Mouse (Mus musculus) c-Kit-positive CD71-negative TER-119-negative erythroid progenitor cells, embryonic 14.5 days (primary cell): ENCODE results near the gene Tjp3.

Source experiments
- DNase-seq: peaks from one replicate; pipeline ENCODE4 v3.0.0-alpha.2; 2013; ENCODE audit warnings: low read depth

The Tjp3 gene

DNA sequence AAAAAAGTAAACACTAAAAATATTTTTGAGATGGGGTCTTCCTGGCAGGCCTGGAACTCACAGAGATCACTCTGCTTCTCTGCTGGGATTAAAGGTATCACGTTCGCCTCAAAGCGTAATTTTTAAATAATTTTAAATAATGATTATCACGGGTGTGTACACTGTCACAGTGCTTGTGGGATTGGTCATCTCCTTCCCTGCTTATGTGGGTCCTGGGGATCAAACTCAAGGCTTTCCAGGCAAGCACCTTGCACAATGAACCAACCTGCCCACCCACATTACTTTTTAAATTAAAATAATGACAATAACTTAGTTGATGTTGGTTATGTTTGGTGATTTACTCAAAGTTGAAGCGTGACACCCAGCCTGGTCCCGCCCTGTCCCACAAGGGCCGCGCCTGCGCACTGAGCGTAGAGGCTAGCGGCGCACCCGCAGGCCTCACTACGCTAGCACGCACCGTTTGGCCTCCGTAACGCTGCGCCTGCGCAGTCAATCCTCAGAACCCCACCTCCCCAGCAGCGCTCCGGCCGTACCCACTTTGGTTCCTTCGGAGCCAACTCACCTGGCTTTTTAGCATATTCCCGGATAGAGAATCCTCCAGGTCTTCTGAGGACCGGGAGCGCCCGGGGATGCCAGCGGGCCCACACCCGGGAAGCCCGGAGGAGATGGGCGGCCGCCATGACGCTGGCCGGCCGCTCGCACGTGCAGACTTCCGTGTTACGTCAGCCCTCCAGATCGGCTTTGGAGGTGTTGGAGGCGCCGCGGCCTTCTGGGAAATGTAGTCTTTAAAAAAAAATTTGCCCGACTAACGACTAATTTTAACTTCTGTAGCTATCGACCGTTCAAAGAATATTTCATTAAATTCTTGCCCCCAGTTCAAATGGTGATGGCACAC, 24.9 kb downstream of the Tjp3 start, which contains the start of the genes Mrpl54 and Apba3:
Mrpl54 (minus strand) TSS at position 724 of the 895 bp plus-strand sequence.
Apba3 (plus strand) TSS at position 750 of the 895 bp plus-strand sequence.
- peak; percentile 95 for DNase-seq

DNA sequence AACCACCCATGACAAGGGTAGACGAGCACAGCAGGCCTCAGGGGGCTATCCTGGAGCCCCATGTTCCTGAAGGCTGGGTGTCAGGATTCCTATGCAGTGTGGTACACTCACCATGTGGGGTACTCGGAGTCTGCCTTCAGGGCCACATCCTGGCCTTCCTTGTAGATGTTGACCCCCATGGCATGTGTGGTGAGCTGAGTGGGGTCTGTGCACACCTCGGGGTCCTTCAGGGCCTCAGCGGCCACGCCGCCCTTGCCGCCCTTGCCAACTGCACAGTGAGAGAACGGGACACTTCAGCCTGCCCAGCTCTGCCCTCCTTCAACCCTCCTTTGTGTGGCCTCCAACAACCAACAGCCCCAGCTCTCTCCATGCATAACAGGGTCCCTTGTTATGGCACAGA, 25.8 kb downstream of the Tjp3 start:
- no peak for DNase-seq

DNA sequence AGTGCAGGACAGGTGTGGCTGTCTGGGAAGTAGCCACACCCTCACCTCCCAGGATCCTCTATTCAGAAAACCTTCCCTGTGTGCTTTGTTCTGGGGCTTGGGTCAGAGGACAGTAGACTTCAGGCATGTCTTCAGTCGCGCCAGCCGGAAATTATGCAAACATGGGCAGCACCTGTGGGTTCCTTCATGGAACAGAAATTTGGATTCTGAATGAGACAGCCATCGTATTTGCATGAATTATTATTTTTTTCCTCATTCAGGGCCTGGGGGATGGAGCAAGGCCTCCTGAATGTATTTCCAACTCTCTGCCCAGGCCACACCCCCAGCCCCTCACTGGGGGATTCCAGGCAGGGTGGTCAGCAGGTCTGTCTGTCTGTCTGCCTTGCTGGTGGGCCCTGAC, 30.4 kb downstream of the Tjp3 start:
- DNase-seq: no peak

DNA sequence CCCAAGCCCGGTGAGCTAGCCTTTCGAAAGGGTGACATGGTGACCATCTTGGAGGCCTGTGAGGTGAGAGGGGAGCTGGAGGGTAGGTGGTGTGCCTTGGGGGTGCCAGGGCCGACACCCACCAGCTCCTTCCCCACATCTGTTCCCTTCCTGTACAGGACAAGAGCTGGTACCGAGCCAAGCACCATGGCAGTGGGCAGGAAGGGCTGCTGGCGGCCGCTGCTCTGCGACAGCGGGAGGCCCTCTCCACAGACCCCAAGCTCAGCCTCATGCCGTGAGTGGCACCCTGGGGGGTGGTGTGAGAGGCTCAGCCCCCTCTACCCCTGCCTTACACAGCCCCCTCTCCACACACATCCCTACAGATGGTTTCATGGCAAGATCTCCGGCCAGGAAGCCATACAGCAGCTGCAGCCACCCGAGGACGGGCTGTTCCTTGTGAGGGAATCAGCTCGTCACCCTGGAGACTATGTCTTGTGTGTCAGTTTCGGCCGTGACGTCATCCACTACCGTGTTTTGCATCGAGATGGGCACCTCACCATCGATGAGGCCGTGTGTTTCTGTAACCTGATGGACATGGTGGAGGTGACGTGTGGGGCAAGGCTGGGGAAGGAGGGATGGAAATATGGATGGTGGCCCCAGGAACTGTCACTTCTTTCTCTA, 32.0 kb downstream of the Tjp3 start:
- no peak for DNase-seq

DNA sequence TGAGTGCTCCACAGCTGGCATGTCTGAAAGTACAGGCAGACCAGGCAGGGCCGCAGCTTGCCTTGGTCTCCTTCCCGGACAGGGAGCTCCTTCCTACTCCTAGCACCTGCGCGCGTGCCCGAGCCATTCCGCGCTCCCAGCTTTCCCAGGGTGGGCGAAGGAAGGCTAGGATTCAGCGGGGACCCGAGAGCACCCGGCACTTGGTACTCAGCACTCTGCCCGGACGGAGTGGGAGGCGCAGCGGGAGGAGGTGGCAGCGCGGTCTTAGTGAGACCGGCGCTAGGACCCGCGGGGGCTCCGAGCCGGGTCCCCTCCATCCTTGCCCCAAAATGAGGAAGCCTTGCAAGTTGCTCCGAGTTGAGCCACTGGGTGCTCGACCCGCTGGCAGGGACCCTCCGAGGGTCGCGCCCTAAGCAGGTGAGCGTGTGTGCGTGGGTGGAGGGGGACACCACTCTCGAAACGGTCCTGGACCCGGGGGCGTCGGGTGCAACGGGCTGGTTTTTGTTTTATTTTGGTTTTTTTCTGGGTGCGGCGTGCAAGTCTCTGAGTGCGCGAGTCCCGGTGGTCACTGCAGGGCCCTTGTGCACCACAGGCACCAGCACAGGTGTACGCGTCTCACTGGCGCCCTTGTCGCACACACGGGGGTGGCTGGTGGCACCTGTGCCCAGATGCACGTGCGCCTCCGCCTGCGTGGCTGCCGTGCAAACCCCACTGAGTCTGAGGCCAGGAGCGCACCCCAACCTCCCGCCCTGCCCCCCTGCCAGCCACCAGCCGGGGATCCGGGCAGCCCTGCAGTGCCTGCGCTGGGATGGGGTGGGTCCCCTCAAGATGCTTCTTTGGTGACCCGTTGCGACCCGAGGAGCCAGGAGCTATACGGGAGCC, 34.0 kb downstream of the Tjp3 start:
- no peak for DNase-seq

DNA sequence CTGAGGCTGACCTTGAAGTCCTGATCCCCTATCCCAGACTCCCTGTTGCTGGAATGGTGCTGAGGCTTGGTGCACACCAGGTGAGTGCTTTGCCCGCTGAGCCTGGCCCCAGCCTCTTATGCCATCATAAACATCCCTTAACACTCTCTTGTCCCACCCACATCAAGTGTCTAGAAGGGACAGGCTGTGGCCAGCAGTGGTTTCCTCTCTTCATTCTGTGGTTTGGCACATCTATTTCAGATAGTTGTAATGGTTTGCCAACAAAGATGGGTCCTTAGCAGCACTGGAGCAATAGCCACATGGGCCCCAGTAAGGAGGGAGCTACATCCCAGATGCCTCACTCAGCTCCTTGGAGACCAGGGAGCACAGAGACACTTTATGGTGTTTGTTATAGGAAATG, 36.5 kb downstream of the Tjp3 start:
- no peak for DNase-seq

DNA sequence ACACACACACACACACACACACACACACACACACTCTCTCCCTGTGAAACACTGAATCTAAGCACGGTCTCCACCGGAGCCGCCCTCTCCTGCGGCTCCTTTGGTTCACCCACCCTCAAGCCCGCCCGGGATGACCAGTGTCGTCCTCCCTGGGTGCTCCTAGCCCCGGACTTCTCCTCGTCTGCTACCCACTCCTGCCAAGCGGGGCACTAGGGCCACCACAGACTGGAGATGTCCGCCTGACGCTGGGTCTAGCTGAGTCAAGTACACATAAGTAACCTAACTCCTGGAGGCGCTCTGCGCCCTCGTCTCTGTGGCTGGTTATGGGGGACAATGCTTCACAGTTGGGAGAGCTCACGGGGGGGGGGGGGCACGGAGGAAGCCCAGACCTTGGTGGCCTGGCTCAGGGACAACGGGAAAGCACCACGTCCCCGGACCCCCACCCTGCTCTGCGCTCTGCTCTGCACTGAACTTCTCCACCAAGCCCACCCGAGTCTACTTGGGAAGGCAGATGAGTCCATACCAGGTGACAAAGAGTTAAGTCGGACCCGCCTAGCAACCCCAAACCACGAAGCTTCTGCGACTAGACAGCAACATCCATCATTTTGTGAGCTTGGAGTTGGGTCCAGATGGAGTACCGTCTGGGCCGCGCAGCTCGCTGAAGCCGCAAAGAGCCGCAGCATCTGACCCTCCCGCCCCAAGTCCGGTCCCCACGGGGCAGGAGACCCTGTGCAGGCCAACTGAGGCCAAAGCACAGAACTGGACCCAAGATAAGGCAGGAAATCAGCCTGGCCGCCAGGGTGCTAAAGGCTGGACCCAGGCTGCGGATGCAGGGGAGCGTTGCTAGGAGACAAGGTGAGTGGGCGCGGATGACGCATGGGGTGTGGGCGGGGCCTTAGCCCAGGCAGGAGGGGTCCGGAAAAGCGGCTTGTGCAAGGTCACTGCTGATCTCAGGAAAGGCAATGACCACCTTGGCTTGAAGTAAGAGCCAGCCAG, 38.7 kb downstream of the Tjp3 start, which contains the start of gene Matk:
Matk (plus strand) TSS at position 512 of the 996 bp plus-strand sequence.
- DNase-seq: no peak

DNA sequence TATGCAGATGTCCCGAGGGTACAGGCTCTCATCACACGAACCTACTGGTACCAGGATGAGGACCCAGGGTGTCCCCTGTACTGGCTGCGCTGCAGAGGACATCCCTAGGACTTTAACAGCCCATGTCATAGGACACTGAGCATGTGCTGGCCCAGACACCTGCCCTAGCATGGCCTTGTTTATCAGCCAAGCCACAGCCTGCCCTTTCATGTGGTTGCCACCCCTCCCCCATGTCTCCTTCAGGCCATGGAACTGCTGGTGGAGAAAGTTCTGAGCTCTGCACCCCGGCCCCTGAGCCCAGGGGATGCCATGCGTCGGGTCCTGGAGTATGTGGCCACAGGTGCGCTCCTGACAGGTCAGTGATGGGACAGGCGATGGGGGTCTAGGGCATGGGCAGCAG, 41.9 kb downstream of the Tjp3 start:
- no peak for DNase-seq

DNA sequence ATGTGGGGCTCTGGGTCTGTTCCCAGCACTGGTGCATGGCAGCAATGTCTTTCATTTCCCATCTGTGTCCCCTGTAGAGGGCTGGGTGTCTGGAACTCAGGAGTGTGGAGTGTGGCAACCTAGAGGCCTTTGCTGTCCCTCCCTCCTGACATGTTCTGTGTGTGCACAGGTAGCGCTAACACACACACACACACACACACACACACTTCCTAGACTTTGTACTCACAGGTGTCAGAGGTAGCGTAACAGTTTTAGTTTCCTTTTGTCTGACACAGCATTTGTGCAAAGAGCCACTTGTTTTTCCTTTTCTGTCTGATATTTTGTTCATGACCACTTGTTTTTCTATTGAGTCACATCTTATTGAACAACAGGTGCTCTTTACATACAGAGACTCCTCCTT, 43.6 kb downstream of the Tjp3 start:
- DNase-seq: no peak

DNA sequence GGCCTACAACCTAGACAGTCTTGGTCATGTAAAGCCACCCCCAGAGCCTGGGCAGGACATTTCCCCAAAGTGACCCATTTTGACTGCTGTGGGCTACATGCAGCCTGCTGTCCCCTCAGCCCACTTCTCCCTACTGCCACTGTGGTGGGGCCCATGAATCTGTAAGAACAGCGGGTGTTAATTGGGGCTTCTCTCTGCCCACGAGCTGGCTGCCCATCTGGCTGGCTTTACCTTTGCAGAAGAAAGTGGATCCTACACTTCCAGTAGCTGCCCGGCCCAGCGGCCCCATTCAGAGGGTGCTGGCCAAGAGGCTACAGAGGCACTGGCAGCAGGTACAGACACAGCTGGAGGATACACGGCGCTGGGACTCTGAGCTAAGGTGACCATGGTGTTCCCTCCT, 46.2 kb downstream of the Tjp3 start:
- DNase-seq: no peak

DNA sequence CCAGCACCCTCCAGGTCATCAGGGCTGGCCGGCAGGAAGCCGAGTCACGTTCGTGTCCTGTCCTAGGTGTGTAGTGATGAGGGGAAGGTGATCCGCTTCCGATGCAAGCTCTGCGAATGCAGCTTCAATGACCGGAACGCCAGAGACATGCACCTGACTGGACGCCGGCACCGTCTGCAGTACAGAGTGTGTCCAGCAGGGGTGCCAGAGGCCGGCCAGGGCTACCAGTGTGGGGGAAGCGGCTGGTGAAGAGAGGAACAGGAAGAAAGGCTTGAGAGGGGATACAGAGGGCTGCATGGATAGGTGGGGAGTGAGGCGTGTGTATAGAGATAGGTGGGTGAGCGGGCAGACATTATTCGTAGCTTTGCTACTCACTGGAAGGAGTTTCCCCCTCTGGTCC, 46.8 kb downstream of the Tjp3 start:
- DNase-seq: peak; percentile 63

DNA sequence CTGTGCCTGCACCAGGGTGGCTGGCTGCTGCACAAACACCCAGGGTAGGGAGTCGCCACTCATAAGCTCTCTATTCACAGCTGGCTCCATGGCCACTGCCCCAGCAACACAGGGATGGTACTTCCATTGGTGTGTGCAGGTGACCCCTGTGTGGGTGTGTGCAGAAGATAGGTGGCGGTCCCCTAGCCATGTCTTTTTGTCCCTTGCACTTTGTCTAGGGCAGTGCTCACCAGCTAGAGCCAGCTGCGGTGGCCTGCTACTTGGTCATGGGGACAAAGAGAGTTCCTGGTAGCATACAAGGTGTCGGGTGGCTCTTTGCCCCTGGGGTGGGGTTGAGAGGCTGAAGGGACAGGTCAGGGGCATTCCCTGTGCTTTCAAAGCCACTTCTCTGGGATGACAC, 47.2 kb downstream of the Tjp3 start:
- no peak for DNase-seq

DNA sequence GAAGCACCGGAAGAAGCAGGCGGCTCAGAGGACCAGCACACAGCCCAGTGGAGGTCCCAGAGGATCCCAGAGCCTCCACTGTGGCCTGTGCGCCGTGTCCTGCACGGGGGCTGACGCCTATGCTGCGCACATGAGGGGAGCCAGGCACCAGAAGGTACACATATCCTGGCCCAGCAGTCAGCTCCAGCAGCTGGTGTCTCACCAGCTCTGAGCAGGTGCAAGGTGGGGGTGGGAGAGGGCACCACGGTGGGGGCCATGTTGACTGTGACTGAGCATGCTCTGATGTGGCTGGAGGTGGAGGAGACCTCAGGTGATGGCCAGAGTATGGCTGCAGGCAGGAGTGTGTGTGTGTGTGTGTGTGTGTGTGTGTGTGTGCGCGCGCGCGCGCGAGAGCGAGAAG, 49.4 kb downstream of the Tjp3 start:
- DNase-seq: no peak

DNA sequence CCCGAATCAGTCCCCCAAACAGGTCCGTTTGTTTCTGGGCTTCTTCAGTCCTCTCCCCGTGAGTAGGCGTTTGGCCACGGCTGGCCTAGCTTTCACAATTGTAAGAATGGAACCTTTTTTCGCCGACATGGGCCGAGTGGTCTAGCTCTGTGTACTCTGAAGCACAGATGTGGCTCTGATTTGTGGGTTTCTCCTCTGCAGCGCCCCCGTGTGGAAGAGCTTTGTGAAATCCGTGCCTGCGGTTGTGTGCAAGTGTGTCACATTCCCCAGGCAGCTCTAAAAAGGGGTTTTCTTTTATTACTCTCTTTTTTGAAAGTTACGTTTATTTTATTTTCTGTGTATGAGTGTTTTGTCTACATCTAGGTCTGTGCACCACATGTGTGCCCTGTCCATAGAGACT, 50.5 kb downstream of the Tjp3 start:
- peak; percentile 69 for DNase-seq

DNA sequence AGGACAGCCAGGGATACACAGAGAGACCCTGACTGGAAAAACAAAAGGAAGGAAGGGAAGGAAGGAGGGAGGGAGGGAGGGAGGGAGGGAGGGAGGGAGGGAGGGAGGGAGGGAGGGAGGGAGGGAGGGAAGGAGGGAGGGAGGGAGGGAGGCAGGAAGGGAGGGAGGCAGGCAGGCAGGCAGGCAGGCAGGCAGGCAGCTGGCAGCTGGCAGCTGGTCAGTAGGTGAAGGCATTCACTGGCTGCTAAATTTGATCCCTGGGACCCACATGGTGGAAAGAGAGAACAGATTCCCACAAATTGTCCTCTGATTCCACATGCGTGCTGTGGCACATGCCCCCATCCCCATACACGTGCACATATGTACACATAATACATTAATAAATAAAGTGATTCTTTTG, 52.8 kb downstream of the Tjp3 start:
- DNase-seq: no peak

DNA sequence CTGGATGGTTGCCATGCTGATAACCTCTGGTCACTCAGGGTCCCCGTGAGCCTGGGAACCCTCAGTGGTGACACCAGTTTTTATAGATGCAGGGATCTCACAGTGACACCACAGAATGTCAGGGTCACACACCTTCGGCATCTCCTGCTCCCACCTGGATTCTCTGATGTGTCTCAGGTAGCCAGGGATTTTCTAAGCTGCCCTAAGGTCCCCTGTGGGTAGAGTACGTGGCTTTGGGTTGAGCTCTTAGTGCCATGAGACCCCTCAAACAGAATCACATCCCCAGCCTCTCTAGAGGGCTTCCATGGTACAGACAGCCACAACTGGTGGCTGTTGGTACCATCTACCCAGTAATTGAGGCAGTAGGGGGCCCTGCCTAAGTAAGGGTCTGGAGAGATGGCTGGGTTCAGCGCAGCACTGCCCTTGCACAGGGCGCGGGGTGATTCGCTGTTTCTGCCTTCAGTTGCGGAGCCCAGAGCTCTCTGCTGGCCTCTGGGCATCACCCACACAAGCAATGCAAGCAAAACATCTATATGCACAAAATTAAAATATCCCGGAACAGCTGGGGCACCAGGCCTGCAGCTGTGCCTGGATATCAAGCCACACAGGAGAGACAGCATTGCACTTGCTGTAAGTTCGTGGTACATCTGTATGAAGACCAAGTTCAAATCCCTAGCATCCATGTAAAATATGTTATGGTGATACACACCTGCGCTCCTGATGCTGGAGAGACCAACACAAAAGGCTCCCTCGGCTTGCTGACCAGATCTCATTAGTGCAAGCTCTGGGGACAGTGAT, 54.7 kb downstream of the Tjp3 start:
- no peak for DNase-seq

DNA sequence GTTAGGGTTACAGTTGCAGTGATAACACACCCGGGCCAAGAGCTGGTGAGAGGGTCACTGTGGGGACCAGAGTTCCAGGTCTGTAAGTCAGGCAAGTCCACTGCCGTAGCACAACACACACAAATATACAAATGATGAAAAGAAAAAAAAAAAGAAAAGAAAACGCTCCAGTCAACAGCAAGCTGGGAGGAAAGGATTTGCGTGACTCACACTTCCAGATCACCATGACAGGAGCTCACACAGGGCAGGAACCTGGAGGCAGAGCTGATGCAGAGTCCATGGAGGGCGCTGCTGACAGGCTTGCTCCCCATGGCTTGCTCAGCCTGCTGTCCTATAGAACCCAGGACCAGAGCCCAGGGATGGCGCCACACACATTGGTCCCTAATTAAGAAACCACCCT, 57.2 kb downstream of the Tjp3 start:
- no peak for DNase-seq

DNA sequence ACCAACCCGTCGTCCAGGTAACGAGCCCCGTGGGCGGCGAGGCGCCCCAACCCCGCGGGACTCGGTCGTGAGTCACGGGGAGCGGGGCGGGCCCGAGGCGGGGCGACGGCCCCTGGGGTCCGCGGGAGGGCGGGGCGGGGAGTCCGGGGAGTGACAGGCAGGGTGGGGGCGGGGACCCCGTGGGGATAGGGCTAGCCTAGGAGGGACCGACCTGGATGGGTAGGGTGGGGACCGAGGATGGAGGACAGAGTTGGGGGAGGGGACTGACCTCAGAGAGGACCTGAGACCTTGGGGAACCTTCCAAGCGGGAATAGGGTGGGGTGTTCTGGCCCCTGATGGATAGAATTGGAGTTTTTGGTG, 58.2 kb downstream of the Tjp3 start:
- DNase-seq: no peak

DNA sequence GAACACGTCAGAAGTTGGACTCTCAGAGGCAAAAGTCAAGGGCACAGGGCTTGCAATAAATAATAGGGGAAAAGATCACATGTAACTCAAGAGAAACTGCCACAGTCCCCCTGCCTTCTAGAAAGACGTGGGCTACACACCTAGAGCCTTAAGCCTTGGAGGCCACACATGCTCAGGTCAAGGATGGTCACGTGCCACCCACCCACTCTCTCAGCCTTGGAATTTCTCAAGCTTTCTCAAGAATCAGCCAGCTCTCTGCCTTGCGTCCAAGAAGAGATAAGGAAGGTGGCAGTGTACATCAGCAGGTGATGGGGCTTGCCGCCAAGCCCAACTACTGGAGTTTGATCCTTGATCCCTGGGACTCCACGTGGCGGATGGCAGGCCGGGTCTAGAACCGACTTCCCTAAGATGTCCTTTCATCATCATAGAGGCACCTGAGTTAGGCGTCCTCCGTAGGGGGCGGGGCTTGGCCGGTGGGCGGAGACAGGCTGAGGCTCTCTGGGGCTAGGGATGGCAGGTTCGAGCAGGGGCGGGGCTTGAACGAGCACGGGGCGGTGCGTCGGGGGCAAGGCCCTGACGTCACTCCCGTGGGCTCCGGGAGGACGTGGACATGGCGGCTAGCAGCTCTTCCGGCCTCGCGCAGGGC, 58.7 kb downstream of the Tjp3 start, which contains the start of gene Zfr2:
Zfr2 (plus strand) TSS at position 576 of the 646 bp plus-strand sequence.
- peak; percentile 79 for DNase-seq

DNA sequence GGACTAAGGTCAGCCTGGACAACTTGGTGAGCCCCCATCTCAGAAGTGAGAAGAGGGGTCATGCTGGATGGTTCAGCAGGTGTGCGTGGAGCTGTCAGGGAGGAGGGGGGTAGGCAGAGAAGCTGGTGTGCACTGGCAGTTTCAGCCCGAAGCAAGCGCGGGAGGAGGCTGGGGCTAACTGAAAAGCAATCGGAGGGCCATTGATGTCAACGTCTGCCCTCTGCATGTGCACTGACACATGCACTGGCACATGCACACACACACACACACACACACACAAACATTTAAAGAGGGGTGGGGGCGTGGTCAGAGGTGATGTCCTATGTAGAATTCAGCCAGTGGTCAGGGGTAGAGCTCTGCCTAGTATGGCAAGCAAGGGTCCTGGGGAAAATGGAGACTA, 59.9 kb downstream of the Tjp3 start:
- DNase-seq: no peak
